Mouse (Mus musculus): ENCODE measurements around the gene Gm17949. TPM values are rescaled to one million over a fixed set of nuclear protein-coding genes. Genes with fewer than 3 reads are reported as not detected.
"Not testable (repeated sequence)": the region's sequence is repeated elsewhere in the genome, so short reads cannot be mapped to it uniquely, and the experiment has no call there.

Gene Gm17949
- polyA plus RNA-seq, 1 experiment from 2014 or later, result 0.19 TPM

GRCm38 (mm10) chr17:57029691-57030090 lies 18.4 kb downstream of the Gm17949 start:
- no peaks in the 10 kb centered on the region for H3K9me3 ChIP-seq (ENCODE audit: control insufficient read depth, low read length)
- peak overlapping the region; percentile 95 for H3K4me3 ChIP-seq (ENCODE audit: low read depth, low read length)
- ATAC-seq (ENCODE audit: low FRiP score) (no peak), DNase-seq (ENCODE audit: low spot score, missing footprints) (no peak)
- 54% methylated on average over 8 of the region's 8 CpGs for WGBS
- H3K36me3 ChIP-seq (ENCODE audit: control insufficient read depth, insufficient read depth, low read length), result peaks cover 22% of the 10 kb centered on the region
- H3K27me3 ChIP-seq (ENCODE audit: control insufficient read depth, insufficient read depth, low read length), result no peaks in the 10 kb centered on the region
- H3K27ac ChIP-seq (ENCODE audit: low read depth, low read length), result no peak overlapping the region
- H3K4me2 ChIP-seq, result peak overlapping the region; percentile 88
- H3K9ac ChIP-seq (ENCODE audit: low read length), result peak overlapping the region; percentile 96
- peaks cover 14% of the 10 kb centered on the region for H3K4me1 ChIP-seq (ENCODE audit: control insufficient read depth, insufficient read depth, low read length)

DNA sequence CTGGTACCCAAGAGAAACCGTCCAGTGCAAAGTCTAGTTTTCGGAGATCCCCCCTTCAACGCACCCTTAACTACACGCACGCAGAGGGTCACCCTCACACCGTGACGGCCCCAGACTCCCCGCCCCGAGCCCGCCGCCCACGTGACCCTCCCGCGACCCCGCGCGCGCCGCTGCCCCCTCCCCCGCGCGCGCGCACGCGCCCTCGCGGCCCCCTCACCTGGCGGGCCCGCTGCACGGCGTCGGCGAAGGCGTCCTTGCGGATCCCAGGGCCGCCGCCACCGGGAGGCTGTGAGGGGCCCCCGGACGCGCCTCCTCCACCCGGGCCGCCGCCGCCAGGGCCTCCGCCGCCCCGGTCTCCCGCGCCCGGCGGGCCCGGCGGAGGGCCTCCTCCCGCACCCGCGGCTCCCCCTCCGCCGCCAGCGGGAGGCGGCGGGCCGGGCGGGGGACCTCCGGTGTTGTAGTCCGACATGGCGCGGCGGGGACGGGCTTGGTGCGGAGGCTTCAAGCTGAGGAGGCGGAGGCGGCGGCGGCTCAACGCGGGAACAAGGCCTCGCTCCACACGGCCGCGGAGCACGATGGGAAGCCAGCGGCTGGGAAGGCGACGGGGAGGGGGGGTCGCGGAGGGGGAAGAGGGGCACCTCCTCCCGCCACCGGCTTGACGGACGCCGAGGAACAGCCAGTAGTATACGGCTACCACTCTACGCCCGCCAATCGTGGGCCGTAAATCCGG lies 19.8 kb downstream of the Gm17949 start, which contains the start of gene Khsrp:
Gene Khsrp (minus strand): TSS at position 592 of the 730 bp plus-strand sequence.
- no peaks in the 10 kb centered on the region for H3K27me3 ChIP-seq (ENCODE audit: control insufficient read depth, insufficient read depth, low read length)
- peaks cover 10% of the 10 kb centered on the region for H3K36me3 ChIP-seq (ENCODE audit: control insufficient read depth, insufficient read depth, low read length)
- H3K4me2 ChIP-seq, result peak within 1 kb of the TSS; percentile 88
- peak within 1 kb of the TSS; percentile 96 for H3K9ac ChIP-seq (ENCODE audit: low read length)
- peaks cover 14% of the 10 kb centered on the region for H3K4me1 ChIP-seq (ENCODE audit: control insufficient read depth, insufficient read depth, low read length)
- ATAC-seq (ENCODE audit: low FRiP score) (peak; percentile 0; the same call in 1 of the 2 replicates), DNase-seq (ENCODE audit: low spot score, missing footprints) (peak; percentile 98)
- peak within 1 kb of the TSS; percentile 90 for H3K27ac ChIP-seq (ENCODE audit: low read depth, low read length)
- under 1% methylated on average over 89 of the region's 99 CpGs for WGBS
- H3K4me3 ChIP-seq (ENCODE audit: low read depth, low read length), result peak within 1 kb of the TSS; percentile 95
- no peaks in the 10 kb centered on the region for H3K9me3 ChIP-seq (ENCODE audit: control insufficient read depth, low read length)

DNA sequence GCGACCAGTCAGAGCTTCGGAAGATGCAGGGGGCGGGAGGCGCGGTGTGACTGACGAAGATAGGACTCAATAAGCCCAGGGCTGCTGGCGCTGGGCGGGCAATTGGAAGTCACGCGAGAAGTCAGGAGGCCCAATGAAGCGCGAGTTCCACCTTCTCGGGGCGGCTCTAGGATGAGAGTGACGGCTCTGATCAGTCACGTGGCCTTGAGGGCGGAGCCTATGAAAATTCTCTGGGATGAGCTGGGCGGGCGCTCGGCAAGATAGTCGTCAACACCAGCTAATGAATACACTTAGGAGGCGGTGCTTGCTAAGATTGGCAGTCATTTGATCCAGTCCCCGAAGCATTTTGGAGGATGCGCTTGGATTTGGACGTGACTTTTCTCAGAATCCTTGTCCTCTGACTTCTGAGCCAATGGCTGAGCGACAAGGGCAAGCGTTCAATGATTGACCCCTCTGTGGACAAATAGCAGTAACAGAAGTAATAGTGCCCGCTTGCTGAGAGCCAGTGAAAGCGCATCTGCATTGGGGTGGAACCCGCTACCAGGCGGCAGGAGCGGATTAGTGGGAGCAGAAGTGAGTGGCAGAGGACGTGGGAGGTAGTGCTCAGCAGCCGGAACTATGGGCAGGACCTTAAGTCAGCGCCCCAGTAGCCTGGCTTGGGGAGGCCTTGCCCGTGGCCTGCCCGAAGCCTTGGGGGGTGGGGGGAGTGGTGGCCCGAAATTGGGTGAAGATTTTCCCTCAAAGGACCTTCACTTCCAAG lies 20.6 kb downstream of the Gm17949 start:
- WGBS, result under 1% methylated on average over 38 of the region's 38 CpGs

GRCm38 (mm10) chr17:57032854-57033253 lies 21.6 kb downstream of the Gm17949 start:
- no peak overlapping the region for H3K4me3 ChIP-seq (ENCODE audit: low read depth, low read length)
- H3K36me3 ChIP-seq (ENCODE audit: control insufficient read depth, insufficient read depth, low read length), result peaks cover 1% of the 10 kb centered on the region
- H3K9me3 ChIP-seq (ENCODE audit: control insufficient read depth, low read length), result no peaks in the 10 kb centered on the region
- ATAC-seq (ENCODE audit: low FRiP score) (no peak), DNase-seq (ENCODE audit: low spot score, missing footprints) (no peak)
- H3K4me2 ChIP-seq, result 0 out of 2 replicates have a peak overlapping the region, but pooled peaks have one; percentile 49
- no peak overlapping the region for H3K27ac ChIP-seq (ENCODE audit: low read depth, low read length)
- WGBS, result 77% methylated on average over 4 of the region's 4 CpGs
- peaks cover 14% of the 10 kb centered on the region for H3K4me1 ChIP-seq (ENCODE audit: control insufficient read depth, insufficient read depth, low read length)
- H3K9ac ChIP-seq (ENCODE audit: low read length), result no peak overlapping the region
- H3K27me3 ChIP-seq (ENCODE audit: control insufficient read depth, insufficient read depth, low read length), result no peaks in the 10 kb centered on the region

More for the DNA sequence above, 20.6 kb downstream of the Gm17949 start:
- H3K4me1 ChIP-seq (ENCODE audit: control insufficient read depth, insufficient read depth, low read length), result peaks cover 14% of the 10 kb centered on the region
- H3K9me3 ChIP-seq (ENCODE audit: control insufficient read depth, low read length), result no peaks in the 10 kb centered on the region
- H3K4me3 ChIP-seq (ENCODE audit: low read depth, low read length), result peak overlapping the region; percentile 95
- ATAC-seq (ENCODE audit: low FRiP score) (peak; percentile 98), DNase-seq (ENCODE audit: low spot score, missing footprints) (peak; percentile 99)
- peaks cover 10% of the 10 kb centered on the region for H3K36me3 ChIP-seq (ENCODE audit: control insufficient read depth, insufficient read depth, low read length)
- H3K9ac ChIP-seq (ENCODE audit: low read length), result peak overlapping the region; percentile 60
- peak overlapping the region; percentile 63 for H3K27ac ChIP-seq (ENCODE audit: low read depth, low read length)
- H3K27me3 ChIP-seq (ENCODE audit: control insufficient read depth, insufficient read depth, low read length), result no peaks in the 10 kb centered on the region
- peak overlapping the region; percentile 49 for H3K4me2 ChIP-seq

DNA sequence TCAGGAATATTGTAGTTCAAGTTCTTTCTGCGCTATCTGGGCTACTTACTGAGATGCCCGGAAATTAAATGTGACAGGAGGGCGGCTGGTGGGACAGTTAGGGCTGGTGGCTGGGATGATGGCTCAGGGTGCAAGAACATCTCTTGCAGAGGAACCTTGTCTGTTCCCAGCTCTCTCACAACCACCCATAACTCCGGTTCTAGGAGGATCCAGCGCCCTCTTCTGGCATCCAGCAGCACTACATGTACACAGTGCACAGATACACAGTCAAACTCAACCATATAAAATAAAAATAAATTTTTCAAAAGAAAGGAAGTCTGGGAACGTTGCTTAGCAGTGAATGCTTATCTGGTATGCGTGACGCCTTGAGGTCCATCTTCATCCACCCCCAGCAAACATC lies 27.7 kb downstream of the Gm17949 start:
- Histone ChIP-seq H3K9ac (ENCODE audit: low read length) (no peak overlapping the region), H3K27me3 (ENCODE audit: control insufficient read depth, insufficient read depth, low read length) (no peaks in the 10 kb centered on the region), H3K27ac (ENCODE audit: low read depth, low read length) (no peak overlapping the region), H3K4me2 (no peak overlapping the region), H3K4me3 (ENCODE audit: low read depth, low read length) (no peak overlapping the region), H3K9me3 (ENCODE audit: control insufficient read depth, low read length) (no peaks in the 10 kb centered on the region), H3K36me3 (ENCODE audit: control insufficient read depth, insufficient read depth, low read length) (no peaks in the 10 kb centered on the region), H3K4me1 (ENCODE audit: control insufficient read depth, insufficient read depth, low read length) (no peaks in the 10 kb centered on the region)
- ATAC-seq (ENCODE audit: low FRiP score) (no peak), DNase-seq (ENCODE audit: low spot score, missing footprints) (no peak)
- WGBS, result 39% methylated on average over 8 of the region's 8 CpGs

DNA sequence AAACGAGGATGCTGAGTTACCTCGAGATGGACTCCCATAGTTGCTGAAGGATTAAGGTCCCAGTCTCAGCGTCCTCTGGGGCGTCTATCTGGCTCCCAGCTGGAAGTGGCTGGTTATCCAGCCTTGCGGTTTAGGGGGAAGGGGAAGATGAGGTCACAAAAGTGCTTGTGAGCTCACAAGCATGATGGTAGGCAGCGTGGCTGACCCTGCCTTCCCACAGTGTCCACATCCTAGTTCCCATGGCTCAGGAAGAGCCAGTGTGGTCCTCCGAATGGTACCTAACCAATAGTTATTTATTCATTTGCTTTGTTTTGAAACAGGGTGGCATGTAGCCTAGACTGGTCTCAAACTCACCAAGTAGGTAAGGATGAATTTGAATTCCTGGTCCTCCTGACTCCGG lies 30.3 kb downstream of the Gm17949 start, which contains the start of gene Slc25a41:
Gene Slc25a41 (minus strand): TSS at position 101 of the 400 bp plus-strand sequence.
- H3K4me1 ChIP-seq (ENCODE audit: control insufficient read depth, insufficient read depth, low read length), result no peaks in the 10 kb centered on the region
- no peaks in the 10 kb centered on the region for H3K27me3 ChIP-seq (ENCODE audit: control insufficient read depth, insufficient read depth, low read length)
- H3K9ac ChIP-seq (ENCODE audit: low read length), result no peak within 1 kb of the TSS
- no peak within 1 kb of the TSS for H3K27ac ChIP-seq (ENCODE audit: low read depth, low read length)
- peak; percentile 65 for DNase-seq (ENCODE audit: low spot score, missing footprints)
- H3K9me3 ChIP-seq (ENCODE audit: control insufficient read depth, low read length), result no peaks in the 10 kb centered on the region
- WGBS, result 72% methylated on average over 8 of the region's 8 CpGs
- H3K36me3 ChIP-seq (ENCODE audit: control insufficient read depth, insufficient read depth, low read length), result no peaks in the 10 kb centered on the region
- ATAC-seq (ENCODE audit: low FRiP score), result no peak
- no peak within 1 kb of the TSS for H3K4me2 ChIP-seq
- H3K4me3 ChIP-seq (ENCODE audit: low read depth, low read length), result no peak within 1 kb of the TSS

GRCm38 (mm10) chr17:57047406-57047805 lies 36.1 kb downstream of the Gm17949 start:
- Histone ChIP-seq H3K9me3 (ENCODE audit: control insufficient read depth, low read length) (no peaks in the 10 kb centered on the region), H3K4me2 (no peak overlapping the region), H3K4me1 (ENCODE audit: control insufficient read depth, insufficient read depth, low read length) (no peaks in the 10 kb centered on the region), H3K27me3 (ENCODE audit: control insufficient read depth, insufficient read depth, low read length) (no peaks in the 10 kb centered on the region), H3K4me3 (ENCODE audit: low read depth, low read length) (no peak overlapping the region), H3K36me3 (ENCODE audit: control insufficient read depth, insufficient read depth, low read length) (peaks cover 5% of the 10 kb centered on the region; the same call in 1 of the 2 replicates), H3K9ac (ENCODE audit: low read length) (no peak overlapping the region), H3K27ac (ENCODE audit: low read depth, low read length) (no peak overlapping the region)
- WGBS, result 38% methylated on average over 5 of the region's 5 CpGs
- ATAC-seq (ENCODE audit: low FRiP score) (peak; percentile 43; the same call in 1 of the 2 replicates), DNase-seq (ENCODE audit: low spot score, missing footprints) (no peak)

- Histone ChIP-seq H3K9ac (ENCODE audit: low read length) (no peak overlapping the region), H3K4me3 (ENCODE audit: low read depth, low read length) (no peak overlapping the region), H3K4me2 (no peak overlapping the region), H3K36me3 (ENCODE audit: control insufficient read depth, insufficient read depth, low read length) (peaks cover 10% of the 10 kb centered on the region; the same call in 1 of the 2 replicates), H3K27me3 (ENCODE audit: control insufficient read depth, insufficient read depth, low read length) (no peaks in the 10 kb centered on the region), H3K9me3 (ENCODE audit: control insufficient read depth, low read length) (no peaks in the 10 kb centered on the region), H3K4me1 (ENCODE audit: control insufficient read depth, insufficient read depth, low read length) (no peaks in the 10 kb centered on the region), H3K27ac (ENCODE audit: low read depth, low read length) (no peak overlapping the region)
- DNase-seq (ENCODE audit: low spot score, missing footprints) (no peak), ATAC-seq (ENCODE audit: low FRiP score) (no peak)
- 93% methylated on average over 3 of the region's 3 CpGs for WGBS
Observed at GRCm38 (mm10) chr17:57048816-57049215, 37.5 kb downstream of the Gm17949 start.

GRCm38 (mm10) chr17:57051679-57052078 lies 40.4 kb downstream of the Gm17949 start:
- H3K36me3 ChIP-seq (ENCODE audit: control insufficient read depth, insufficient read depth, low read length), result peaks cover 13% of the 10 kb centered on the region; the same call in 1 of the 2 replicates
- H3K4me3 ChIP-seq (ENCODE audit: low read depth, low read length); DNase-seq (ENCODE audit: low spot score, missing footprints); H3K9ac ChIP-seq (ENCODE audit: low read length); ATAC-seq (ENCODE audit: low FRiP score); H3K4me1 ChIP-seq (ENCODE audit: control insufficient read depth, insufficient read depth, low read length); H3K27me3 ChIP-seq (ENCODE audit: control insufficient read depth, insufficient read depth, low read length); H3K27ac ChIP-seq (ENCODE audit: low read depth, low read length); H3K9me3 ChIP-seq (ENCODE audit: control insufficient read depth, low read length); H3K4me2 ChIP-seq: not testable (repeated sequence)
- 88% methylated on average over 4 of the region's 4 CpGs for WGBS

Data from midbrain, embryonic 11.5 days (tissue).